26 mouse cellular contexts compared by ENCODE assay signal in the genomic region with DNA sequence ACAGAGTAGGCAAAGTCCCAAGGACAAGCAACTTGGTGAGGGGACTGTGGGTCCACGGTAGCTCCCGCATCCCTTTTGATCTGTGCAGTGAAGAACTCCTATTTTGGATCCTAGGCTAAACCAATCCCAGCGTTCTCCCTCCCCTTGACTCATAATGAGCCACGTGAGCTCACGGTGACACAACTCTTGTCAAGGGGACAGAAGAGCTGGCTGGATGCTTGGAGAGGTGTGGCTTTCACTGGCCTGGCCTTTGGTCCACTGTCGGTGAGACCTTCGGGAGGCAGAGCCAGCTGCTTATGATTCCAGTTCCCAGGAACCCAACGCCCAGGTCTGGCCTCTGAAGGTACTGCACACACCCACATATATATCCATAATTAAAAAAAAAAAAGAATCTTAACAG. TPM values are rescaled to one million over a fixed set of nuclear protein-coding genes. Genes with fewer than 3 reads are reported as not detected.
DNase-seq lines count a peak whose midpoint lies in the region; ATAC-seq lines count a peak whose summit lies in the region.
"Had no signal": no experiment of that assay in that cellular context is flagged by ENCODE, and none has a peak within 500 bp of the region (broad histone marks: within the 10 kb centered on the region; RNA-seq: fewer than 3 reads in every experiment).

No protein-coding gene starts in this region.

- DNase-seq in heart, adult 11 months = peak; percentile 97
- DNase-seq in heart, adult 8-10 months (ENCODE audit: low spot score) = no peak
- peak; percentile 67 for DNase-seq in gastrocnemius, postnatal 14 days
- peak; percentile 88 for DNase-seq in skeletal muscle tissue, adult 2 months (ENCODE audit: low read depth, low spot score)
- DNase-seq in left cerebral cortex, postnatal 25 days (ENCODE audit: low spot score in 2 of 2) = no peak
- no peak for DNase-seq in urinary bladder, postnatal 25 days (ENCODE audit: low spot score)
- no peak for DNase-seq in embryonic facial prominence, embryonic 10.5 days (ENCODE audit: low spot score)
- DNase-seq: B cell, adult 2 months; cerebellum, adult 11-12 months; forebrain, postnatal 0 days; kidney, adult 11 months; layer of hippocampus, postnatal 36 days; retina, postnatal 1 day; thymus, adult 2 months had no signal

- H3K9me3 ChIP-seq in heart, embryonic 14.5 days (ENCODE audit: control insufficient read depth, low read length) = no peaks in the 10 kb centered on the region
- H3K9me3 ChIP-seq in embryonic facial prominence, embryonic 10.5 days = no peaks in the 10 kb centered on the region
- H3K9me3 ChIP-seq: embryonic facial prominence, embryonic 13.5 days; limb, embryonic 13.5 days; midbrain, embryonic 13.5 days had no signal

- H3K4me3 ChIP-seq in heart, embryonic 14.5 days (ENCODE audit: control insufficient read depth in 1 of 2, insufficient read depth in 1 of 2, low read depth in 1 of 2, low read length in 2 of 2) = no peak overlapping the region
- H3K4me3 ChIP-seq in embryonic facial prominence, embryonic 10.5 days = no peak overlapping the region
- H3K4me3 ChIP-seq: embryonic facial prominence, embryonic 13.5 days; limb, embryonic 13.5 days; midbrain, embryonic 13.5 days had no signal

- peak overlapping the region; percentile 39; the same call in 1 of the 2 replicates for H3K9ac ChIP-seq in heart, embryonic 14.5 days (ENCODE audit: low read length)
- H3K9ac ChIP-seq: embryonic facial prominence, embryonic 13.5 days; forebrain, postnatal 0 days; hindbrain, embryonic 14.5 days; limb, embryonic 13.5 days; liver, embryonic 14.5 days; midbrain, embryonic 13.5 days had no signal

- H3K4me1 ChIP-seq in heart, embryonic 14.5 days (ENCODE audit: control insufficient read depth in 2 of 2, insufficient read depth in 2 of 2, low read length in 2 of 2) = peaks cover 13 to 17% of the 10 kb centered on the region in 2 experiments
- peaks cover 13% of the 10 kb centered on the region for H3K4me1 ChIP-seq in embryonic facial prominence, embryonic 10.5 days

- H3K27me3 ChIP-seq in heart, embryonic 14.5 days (ENCODE audit: control insufficient read depth, insufficient read depth, low read length) = no peaks in the 10 kb centered on the region
- no peaks in the 10 kb centered on the region for H3K27me3 ChIP-seq in embryonic facial prominence, embryonic 10.5 days (replicated peaks; ENCODE audit: low read depth, poor library complexity, severe bottlenecking)
- H3K27me3 ChIP-seq: embryonic facial prominence, embryonic 13.5 days; limb, embryonic 13.5 days; midbrain, embryonic 13.5 days had no signal

- intact Hi-C loops in gastrocnemius, postnatal 14 days (cut with DNase I; ENCODE audit: low total_unique reads) = no loop called here
- intact Hi-C loops in left cerebral cortex, postnatal 25 days (cut with DNase I) = no loop called here

- H3K4me2 ChIP-seq in heart, embryonic 14.5 days (ENCODE audit: low read length) = peak overlapping the region; percentile 43
- H3K4me2 ChIP-seq: embryonic facial prominence, embryonic 13.5 days; hindbrain, embryonic 14.5 days; limb, embryonic 13.5 days; midbrain, embryonic 13.5 days had no signal

- ATAC-seq in heart, embryonic 14.5 days (ENCODE audit: insufficient number of reproducible peaks, insufficient read depth, low FRiP score, low read depth) = peak; percentile 74
- ATAC-seq: forebrain, postnatal 0 days; lung, postnatal 0 days; midbrain, embryonic 13.5 days had no signal

- peak overlapping the region; percentile 87 to 91 for H3K27ac ChIP-seq in heart, embryonic 14.5 days (replicated peaks in 1 of 2; ENCODE audit: control insufficient read depth in 1 of 2, insufficient read depth in 1 of 2, low read depth in 2 of 2, low read length in 2 of 2)
- H3K27ac ChIP-seq in embryonic facial prominence, embryonic 10.5 days (replicated peaks) = no peak overlapping the region
- H3K27ac ChIP-seq: embryonic facial prominence, embryonic 13.5 days; hindbrain, embryonic 14.5 days; kidney, postnatal 0 days; limb, embryonic 13.5 days; liver, embryonic 14.5 days; midbrain, embryonic 13.5 days had no signal

- H3K36me3 ChIP-seq in heart, embryonic 14.5 days (ENCODE audit: control insufficient read depth, insufficient read depth, low read length) = no peaks in the 10 kb centered on the region
- H3K36me3 ChIP-seq in embryonic facial prominence, embryonic 10.5 days (replicated peaks) = no peaks in the 10 kb centered on the region
- H3K36me3 ChIP-seq: embryonic facial prominence, embryonic 13.5 days; limb, embryonic 13.5 days; midbrain, embryonic 13.5 days had no signal

- WGBS in heart, embryonic 14.5 days = 25% methylated on average over 8 of the region's 8 CpGs
- WGBS in embryonic facial prominence, embryonic 10.5 days = 80% methylated on average over 8 of the region's 8 CpGs

RNA-seq across cellular contexts. Expression of a gene that starts 9.6 kb away (rescaled TPM):
- total RNA-seq in heart, adult 8-10 months (2022) = 1 to 10 TPM; 2.0 to 5.9 (median 5.1) TPM
- total RNA-seq in gastrocnemius, postnatal 14 days (2021) = 10 to 100 TPM; 60.3 to 85.3 TPM
- 6.2 and 7.6 TPM in 2 replicates for polyA plus RNA-seq in heart, embryonic 14.5 days (2014; fragmentation: Nextera tagmentation; extraction: Ambion mirVana)
- 1 to 10 TPM; 2.4 to 3.6 TPM for total RNA-seq in left cerebral cortex, postnatal 25 days (2021)
- polyA plus RNA-seq in embryonic facial prominence, embryonic 10.5 days (2016; fragmentation: Nextera tagmentation; extraction: Ambion mirVana) = 1.3 and 3.1 TPM in 2 replicates

RNA-seq across cellular contexts. Expression of a gene that starts 16.8 kb away (rescaled TPM):
- total RNA-seq in heart, adult 8-10 months (2022) = 1 to 10 TPM in 1 of 4 experiments, under 1 TPM in 3; 0.19 to 1.5 (median 0.58) TPM
- total RNA-seq in gastrocnemius, postnatal 14 days (2021) = under 1 TPM; 0.58 to 0.66 TPM
- polyA plus RNA-seq in heart, embryonic 14.5 days (2014; fragmentation: Nextera tagmentation; extraction: Ambion mirVana) = 2.4 and 2.7 TPM in 2 replicates
- total RNA-seq in left cerebral cortex, postnatal 25 days (2021) = under 1 TPM in 1 of 2 experiments, not detected in 1; 0.21 TPM
- polyA plus RNA-seq in embryonic facial prominence, embryonic 10.5 days (2016; fragmentation: Nextera tagmentation; extraction: Ambion mirVana) = 0.07 and 0.16 TPM in 2 replicates
- total RNA-seq: forebrain, postnatal 0 days; megakaryocyte progenitor cell, adult 5-6 weeks had no signal
- polyA plus RNA-seq: liver, embryonic 14.5 days had no signal

RNA-seq across cellular contexts. Expression of a gene that starts 22.1 kb away (rescaled TPM):
- 10 to 100 TPM; 17.8 to 27.2 (median 26.2) TPM for total RNA-seq in heart, adult 8-10 months (2022)
- total RNA-seq in gastrocnemius, postnatal 14 days (2021) = 10 to 100 TPM; 14.1 to 16.1 TPM
- 22.4 and 24.3 TPM in 2 replicates for polyA plus RNA-seq in heart, embryonic 14.5 days (2014; fragmentation: Nextera tagmentation; extraction: Ambion mirVana)
- 1 to 10 TPM; 8.1 to 8.2 TPM for total RNA-seq in left cerebral cortex, postnatal 25 days (2021)
- 6.5 and 6.8 TPM in 2 replicates for polyA plus RNA-seq in embryonic facial prominence, embryonic 10.5 days (2016; fragmentation: Nextera tagmentation; extraction: Ambion mirVana)

RNA-seq across cellular contexts. Expression of a gene that starts 27.7 kb away (rescaled TPM):
- total RNA-seq in heart, adult 8-10 months (2022) = under 1 TPM; 0.20 to 0.53 (median 0.35) TPM
- total RNA-seq in gastrocnemius, postnatal 14 days (2021) = under 1 TPM; 0.12 to 0.18 TPM
- 0.23 and 0.41 TPM in 2 replicates for polyA plus RNA-seq in heart, embryonic 14.5 days (2014; fragmentation: Nextera tagmentation; extraction: Ambion mirVana)
- total RNA-seq in left cerebral cortex, postnatal 25 days (2021) = not detected
- 0.07 and 0.10 TPM in 2 replicates for polyA plus RNA-seq in embryonic facial prominence, embryonic 10.5 days (2016; fragmentation: Nextera tagmentation; extraction: Ambion mirVana)
- total RNA-seq: gastrocnemius, postnatal 36 days; layer of hippocampus, adult 18-20 months; layer of hippocampus, postnatal 36 days; neutrophil, adult 5-6 weeks had no signal
- polyA plus RNA-seq: forebrain, postnatal 0 days; hindbrain, embryonic 14.5 days had no signal

RNA-seq across cellular contexts. Expression of a gene that starts 32.3 kb away (rescaled TPM):
- not detected for total RNA-seq in heart, adult 8-10 months (2022)
- under 1 TPM in 1 of 2 experiments, not detected in 1; 0.11 TPM for total RNA-seq in gastrocnemius, postnatal 14 days (2021)
- 0.07 TPM in 1 of 2 replicates, not detected in the other for polyA plus RNA-seq in heart, embryonic 14.5 days (2014; fragmentation: Nextera tagmentation; extraction: Ambion mirVana)
- total RNA-seq in left cerebral cortex, postnatal 25 days (2021) = under 1 TPM in 1 of 2 experiments, not detected in 1; 0.21 TPM
- polyA plus RNA-seq in embryonic facial prominence, embryonic 10.5 days (2016; fragmentation: Nextera tagmentation; extraction: Ambion mirVana) = 0.07 and 0.44 TPM in 2 replicates
- total RNA-seq: gastrocnemius, postnatal 36 days; layer of hippocampus, postnatal 36 days; megakaryocyte progenitor cell, adult 5-6 weeks; neutrophil, adult 5-6 weeks had no signal
- polyA plus RNA-seq: forebrain, postnatal 0 days; hindbrain, embryonic 14.5 days; liver, embryonic 14.5 days; midbrain, embryonic 13.5 days had no signal

Comparison
In these comparisons a context has a peak if more than half of its experiments do, and no peak if none do; other contexts are left out.
1. DNase-seq: peak in heart, adult 11 months (single experiment), gastrocnemius, postnatal 14 days (single experiment) and skeletal muscle tissue, adult 2 months (single experiment); none in heart, adult 8-10 months (single experiment), left cerebral cortex, postnatal 25 days (0 of 2), urinary bladder, postnatal 25 days (single experiment) and embryonic facial prominence, embryonic 10.5 days (single experiment).
2. RNA of a gene that starts 9.6 kb away (total RNA-seq): 60.3 to 85.3 TPM in gastrocnemius, postnatal 14 days; 2.0 to 5.9 TPM in heart, adult 8-10 months and 2.4 to 3.6 TPM in left cerebral cortex, postnatal 25 days; every median in the first group is over 4 times any median in the second.